Mouse (Mus musculus): ENCODE measurements around the gene Xpnpep1.

- TF ChIP-seq CTCF (IDR thresholded peaks at IDR 0.05) = peak; percentile 83
- TF ChIP-seq EP300 (IDR thresholded peaks at IDR 0.05) = no peak
These were observed 64.3 kb downstream of the Xpnpep1 start for GRCm38 (mm10) chr19:52975564-52976185.

All from lung, postnatal 0 days (tissue).